Mouse (Mus musculus): ENCODE measurements around the gene Ptprd.

Gene Ptprd

GRCm38 (mm10) chr4:76319874-76320273, 1891.9 kb downstream of the Ptprd start:
- no peak for DNase-seq (ENCODE audit: low spot score in 2 of 2)

DNA sequence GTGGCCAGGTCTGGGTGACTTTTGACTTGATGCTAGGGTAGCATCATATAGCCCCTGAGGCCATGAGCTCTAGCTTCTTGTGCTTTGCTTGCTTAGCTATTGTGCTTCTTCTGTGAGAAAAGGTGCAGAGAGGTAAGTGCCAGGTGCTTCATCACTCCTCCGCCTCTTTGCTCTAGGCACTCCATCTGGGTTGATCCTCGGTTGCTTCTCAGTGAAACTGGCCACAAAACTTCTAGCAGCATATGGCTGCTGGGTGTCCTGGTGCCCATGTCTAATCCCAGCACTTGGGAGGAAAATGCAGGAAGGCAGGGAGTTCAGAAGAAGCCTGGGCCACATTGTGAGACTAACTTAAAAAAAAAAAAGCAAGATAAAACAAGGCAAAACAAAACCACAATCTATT, 1895.8 kb downstream of the Ptprd start:
- no peak for DNase-seq (ENCODE audit: low spot score in 2 of 2)

GRCm38 (mm10) chr4:76313749-76314148, 1898.0 kb downstream of the Ptprd start:
- DNase-seq (ENCODE audit: low spot score in 2 of 2), result no peak

DNA sequence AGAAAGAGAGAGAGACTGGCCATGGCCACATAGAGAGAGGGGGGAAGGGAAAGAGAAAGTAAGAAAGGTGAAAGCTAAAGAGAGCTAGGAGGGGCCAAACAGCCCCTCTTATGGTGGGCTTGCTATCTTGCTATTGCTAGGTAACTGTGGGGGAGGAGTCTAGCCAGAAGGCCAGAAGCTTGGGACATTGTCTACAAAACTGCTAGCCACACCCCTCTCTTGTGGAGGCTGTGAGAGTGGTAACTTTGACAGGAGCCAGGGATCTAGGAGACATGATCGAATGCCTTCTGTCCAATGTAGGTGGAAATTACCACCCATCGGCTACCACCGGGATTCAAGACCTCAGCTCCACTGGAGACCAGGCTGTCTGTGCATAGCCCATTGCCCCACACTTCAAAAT, 1899.2 kb downstream of the Ptprd start:
- no peak for DNase-seq (ENCODE audit: low spot score in 2 of 2)

DNA sequence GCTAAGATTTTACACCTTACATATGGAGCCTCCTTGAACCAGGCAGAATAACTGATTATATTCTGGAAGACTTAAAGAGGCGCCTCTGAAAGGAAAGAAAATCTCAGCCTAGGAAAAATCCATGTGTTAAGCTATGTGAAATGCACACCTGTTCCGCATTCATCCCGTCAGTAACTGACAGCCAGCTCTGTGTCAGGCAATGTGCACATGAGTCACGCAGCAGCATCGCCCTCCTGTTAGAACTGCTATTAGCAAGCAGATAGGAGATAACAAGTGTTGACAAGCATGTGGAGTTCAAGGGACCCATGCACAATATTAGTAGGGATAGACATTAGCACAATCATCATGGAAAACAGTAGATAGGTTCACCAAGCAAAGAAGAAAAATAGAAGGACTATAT, 1905.8 kb downstream of the Ptprd start:
- no peak for DNase-seq (ENCODE audit: low spot score in 2 of 2)

- DNase-seq (ENCODE audit: low spot score in 2 of 2), result no peak
These were observed 1914.4 kb downstream of the Ptprd start for GRCm38 (mm10) chr4:76297375-76297774.

DNA sequence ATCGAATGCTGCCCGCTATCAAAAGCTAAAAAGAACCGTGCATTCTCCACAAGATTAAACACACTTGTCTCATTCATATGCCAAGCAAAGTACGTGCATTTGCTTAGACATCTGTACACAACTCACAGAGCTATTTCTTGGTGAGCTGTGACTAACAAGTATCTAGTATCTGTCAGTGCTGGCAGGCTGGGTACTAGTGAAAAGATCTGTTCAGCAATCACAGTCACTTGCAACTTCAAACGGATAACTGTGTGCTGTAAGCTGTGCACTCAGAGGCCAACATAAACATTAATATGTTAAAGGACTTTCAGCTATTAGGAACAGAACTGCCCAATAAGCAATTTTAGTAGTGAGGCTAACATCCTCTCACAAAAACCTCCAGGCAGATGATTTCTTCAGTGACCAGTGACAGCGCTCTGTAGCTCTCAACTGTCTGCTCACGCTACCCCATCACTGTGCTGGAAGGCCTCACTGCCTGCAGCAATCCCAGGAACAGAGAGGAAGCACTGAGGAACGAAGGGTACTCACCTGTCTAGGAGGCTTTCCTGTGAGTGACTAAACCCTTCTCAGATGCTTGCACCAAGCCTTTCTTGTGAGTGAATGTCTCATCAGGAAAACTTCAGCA, 1918.9 kb downstream of the Ptprd start:
- no peak for DNase-seq (ENCODE audit: low spot score in 2 of 2)

- DNase-seq (ENCODE audit: low spot score in 2 of 2), result no peak
These were observed 1921.3 kb downstream of the Ptprd start for GRCm38 (mm10) chr4:76290484-76290818.

GRCm38 (mm10) chr4:76289612-76290483, 1921.9 kb downstream of the Ptprd start:
- no peak for DNase-seq (ENCODE audit: low spot score in 2 of 2)

DNA sequence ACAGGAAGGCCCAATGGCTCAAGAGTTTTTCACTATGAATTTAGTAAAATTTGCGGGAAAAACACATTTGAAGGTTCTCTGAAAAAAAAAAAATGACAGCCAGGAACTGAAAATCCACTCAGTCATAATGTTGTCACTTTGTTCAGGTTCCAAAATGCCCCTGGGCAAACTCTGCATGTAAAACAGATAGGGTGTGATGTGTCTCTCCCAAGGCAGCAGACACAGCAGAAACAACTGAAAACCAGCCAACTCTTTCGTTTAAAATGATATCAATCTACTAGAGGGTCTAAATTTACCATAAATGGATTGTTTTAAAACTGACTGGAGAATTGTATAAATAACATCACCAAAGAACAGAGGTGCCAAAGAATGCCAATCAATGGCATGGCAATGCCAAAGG, 1925.7 kb downstream of the Ptprd start:
- DNase-seq (ENCODE audit: low spot score in 2 of 2), result no peak

DNA sequence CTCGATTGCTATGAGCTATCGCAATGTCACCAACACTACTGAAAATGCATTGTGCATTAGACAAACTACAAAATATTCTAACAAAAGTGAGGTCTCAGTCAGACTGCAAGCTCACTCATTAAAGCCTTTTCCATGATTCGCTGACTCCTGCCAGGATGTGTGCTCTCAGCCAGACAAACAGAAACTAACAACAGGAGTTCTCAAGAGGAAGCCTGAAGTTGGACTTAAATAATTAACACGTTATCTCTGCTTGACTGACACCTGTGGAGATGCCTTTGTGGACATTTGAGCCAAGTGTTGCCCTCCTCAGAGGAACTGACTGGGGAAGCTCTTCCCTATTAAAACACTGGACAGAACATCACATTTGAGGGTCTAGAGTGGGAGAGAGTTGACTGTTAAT, 1928.9 kb downstream of the Ptprd start:
- DNase-seq (ENCODE audit: low spot score in 2 of 2), result no peak

DNA sequence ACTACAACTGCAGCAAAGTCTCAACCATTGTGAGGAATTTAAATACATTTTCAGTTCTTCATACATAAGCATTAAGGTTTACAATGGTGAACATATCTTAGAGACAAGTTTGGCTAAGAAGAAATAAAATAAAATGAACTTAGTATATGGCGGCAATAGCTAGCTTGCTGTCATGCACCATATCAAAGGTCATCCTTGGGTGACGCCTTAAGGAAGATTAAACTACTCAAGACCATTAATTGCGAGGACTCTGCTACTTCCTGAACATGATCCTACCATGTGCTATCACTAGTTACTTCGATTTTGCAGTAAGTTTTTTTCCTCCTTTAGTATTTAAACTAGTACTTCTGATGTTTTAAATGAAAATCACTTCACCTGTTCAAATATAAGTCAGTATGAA, 1949.0 kb downstream of the Ptprd start:
- no peak for DNase-seq (ENCODE audit: low spot score in 2 of 2)

- DNase-seq (ENCODE audit: low spot score in 2 of 2), result no peak
These were observed 1951.1 kb downstream of the Ptprd start for GRCm38 (mm10) chr4:76260686-76261085.

DNA sequence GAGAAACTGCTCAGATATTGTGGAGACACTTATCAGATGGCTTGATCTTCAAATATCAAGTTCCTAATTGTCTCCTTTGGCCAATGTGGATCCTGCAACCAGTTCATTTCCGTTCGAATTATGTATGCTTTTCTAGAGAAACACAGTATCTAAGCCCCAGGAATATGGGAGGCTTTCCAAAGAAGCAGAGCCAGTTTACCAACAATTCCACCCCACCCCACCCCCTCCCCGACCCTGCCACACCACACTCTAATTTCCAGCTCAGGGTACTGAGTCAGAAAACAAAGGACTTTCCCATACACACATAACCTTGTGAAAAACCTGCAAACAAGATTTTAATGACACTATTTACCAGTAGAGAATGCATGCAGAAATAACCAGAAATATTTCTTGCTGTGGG, 1951.5 kb downstream of the Ptprd start:
- no peak for DNase-seq (ENCODE audit: low spot score in 2 of 2)

GRCm38 (mm10) chr4:76259636-76260035, 1952.1 kb downstream of the Ptprd start:
- no peak for DNase-seq (ENCODE audit: low spot score in 2 of 2)

- DNase-seq (ENCODE audit: low spot score in 2 of 2), result no peak
These were observed 1967.4 kb downstream of the Ptprd start for GRCm38 (mm10) chr4:76244371-76244770.

GRCm38 (mm10) chr4:76241542-76241941, 1970.2 kb downstream of the Ptprd start:
- no peak for DNase-seq (ENCODE audit: low spot score in 2 of 2)

DNA sequence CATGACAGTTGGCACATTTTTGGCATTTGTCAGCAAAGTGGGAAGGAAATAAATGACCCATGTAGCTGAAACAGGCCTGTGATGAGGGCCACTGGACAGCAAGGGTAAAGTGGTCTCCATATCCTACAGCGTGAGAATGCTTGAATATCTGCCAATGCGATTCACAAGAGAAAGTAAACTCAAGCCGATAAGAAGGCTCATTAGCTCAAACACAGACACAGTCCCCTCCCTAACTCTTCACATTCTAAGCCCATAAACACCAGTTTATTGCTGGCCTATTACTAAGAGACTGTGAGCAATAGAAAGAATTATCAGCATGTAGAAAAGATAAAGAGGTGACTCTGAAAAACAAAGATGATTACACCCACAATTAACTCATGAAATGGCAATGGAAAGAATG, 1970.6 kb downstream of the Ptprd start:
- no peak for DNase-seq (ENCODE audit: low spot score in 2 of 2)

- DNase-seq (ENCODE audit: low spot score in 2 of 2), result no peak
These were observed 1972.7 kb downstream of the Ptprd start for GRCm38 (mm10) chr4:76239063-76239462.

DNA sequence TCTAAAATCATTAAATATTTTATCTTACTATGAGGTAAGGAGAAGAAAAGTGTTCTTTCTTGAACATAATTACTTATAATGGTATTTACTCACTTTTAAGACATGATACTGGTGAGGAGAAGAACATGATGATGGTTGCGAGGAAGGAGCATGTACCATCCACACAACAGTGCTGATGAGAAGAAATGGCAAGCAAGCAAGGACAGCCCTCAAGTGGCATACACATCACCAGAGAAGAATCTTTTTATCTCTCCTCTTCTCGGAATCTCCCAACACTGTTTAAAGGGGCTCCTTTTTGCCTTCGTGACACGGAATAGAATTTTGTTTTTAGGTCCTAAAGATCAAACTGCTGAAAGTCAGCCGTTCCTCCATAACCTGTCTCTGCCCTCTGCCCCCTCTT, 1973.2 kb downstream of the Ptprd start:
- no peak for DNase-seq (ENCODE audit: low spot score in 2 of 2)

DNA sequence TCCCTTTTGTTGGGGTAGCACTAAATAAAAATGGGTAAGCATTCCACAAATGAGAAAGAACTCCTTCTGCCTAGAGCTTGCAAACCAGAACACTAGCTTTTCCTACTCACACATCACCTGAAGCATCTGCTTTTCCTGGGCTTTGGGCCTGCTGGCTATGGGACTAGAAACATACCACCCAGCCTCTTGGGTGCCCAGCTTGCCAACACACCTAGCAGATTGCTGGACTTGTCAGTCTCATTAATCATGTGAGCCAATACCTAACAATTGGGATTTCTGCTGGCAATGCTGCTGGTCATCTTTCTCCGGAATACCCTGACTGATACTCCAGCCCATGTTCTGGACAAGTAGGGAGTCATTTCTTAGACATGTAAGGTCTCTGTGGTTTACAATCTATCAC, 1973.9 kb downstream of the Ptprd start:
- DNase-seq (ENCODE audit: low spot score in 2 of 2), result no peak

GRCm38 (mm10) chr4:76223720-76224119, 1988.0 kb downstream of the Ptprd start:
- DNase-seq (ENCODE audit: low spot score in 2 of 2), result no peak

DNA sequence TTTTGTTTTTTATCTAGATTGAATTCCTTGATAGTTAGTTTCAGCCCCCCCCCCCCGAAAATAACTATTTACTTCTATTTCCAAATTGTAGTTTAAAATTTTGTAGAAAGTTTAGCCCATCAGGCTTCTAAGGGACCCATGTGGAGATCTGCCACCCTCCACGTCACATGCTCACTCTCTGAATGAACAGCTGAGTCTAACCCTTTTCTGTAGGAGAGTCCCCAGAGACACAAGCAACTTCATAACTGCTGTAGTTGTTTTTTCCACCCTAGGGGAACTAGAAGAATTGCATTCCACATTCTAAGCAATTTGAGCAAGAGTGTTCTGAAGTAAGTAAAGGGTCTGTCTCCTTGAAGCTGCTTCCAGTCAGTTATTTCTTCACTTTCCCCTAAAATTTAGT, 1989.2 kb downstream of the Ptprd start:
- no peak for DNase-seq (ENCODE audit: low spot score in 2 of 2)

GRCm38 (mm10) chr4:76218065-76218464, 1993.7 kb downstream of the Ptprd start:
- DNase-seq (ENCODE audit: low spot score in 2 of 2), result no peak

Data from urinary bladder, postnatal 36 days (tissue).